Mouse (Mus musculus): Measurements from ENCODE around the gene Herc3. TPM values are rescaled to one million over a fixed set of nuclear protein-coding genes. Genes with fewer than 3 reads are reported as not detected.
"Not testable (repeated sequence)": the region's sequence is repeated elsewhere in the genome, so short reads cannot be mapped to it uniquely, and the experiment has no call there.

Herc3 gene
- 5.4 and 5.8 TPM in 2 replicates for polyA plus RNA-seq (2015; fragmentation: Nextera tagmentation; extraction: Ambion mirVana)

- no peaks in the 10 kb centered on the region for H3K9me3 ChIP-seq (ENCODE audit: low read length)
- WGBS = under 1% methylated on average over 61 of the region's 83 CpGs
- H3K4me3 ChIP-seq (ENCODE audit: low read depth, low read length) = peak within 1 kb of the TSS; percentile 86
- peak within 1 kb of the TSS; percentile 87 for H3K27ac ChIP-seq (ENCODE audit: low read length)
- no peaks in the 10 kb centered on the region for H3K4me1 ChIP-seq (ENCODE audit: insufficient read depth, low read depth, low read length)
- peak; percentile 81 for DNase-seq (ENCODE audit: low spot score)
- no peaks in the 10 kb centered on the region for H3K27me3 ChIP-seq (replicated peaks; ENCODE audit: insufficient read depth, low read length)
- H3K4me2 ChIP-seq (replicated peaks; ENCODE audit: low read depth, low read length) = peak within 1 kb of the TSS; percentile 88
- H3K36me3 ChIP-seq (ENCODE audit: insufficient read depth, low read length) = no peaks in the 10 kb centered on the region
- ATAC-seq = peak; percentile 92
- peak within 1 kb of the TSS; percentile 51 for H3K9ac ChIP-seq (replicated peaks; ENCODE audit: low read depth)
- TF ChIP-seq EP300 (IDR thresholded peaks at IDR 0.05) = no peak
- TF ChIP-seq CTCF (IDR thresholded peaks at IDR 0.05) = no peak
Measured at GRCm38 (mm10) chr6:58831232-58832009, at the start of gene Herc3. Gene Herc3 (plus strand): TSS chr6:58831465.

DNA sequence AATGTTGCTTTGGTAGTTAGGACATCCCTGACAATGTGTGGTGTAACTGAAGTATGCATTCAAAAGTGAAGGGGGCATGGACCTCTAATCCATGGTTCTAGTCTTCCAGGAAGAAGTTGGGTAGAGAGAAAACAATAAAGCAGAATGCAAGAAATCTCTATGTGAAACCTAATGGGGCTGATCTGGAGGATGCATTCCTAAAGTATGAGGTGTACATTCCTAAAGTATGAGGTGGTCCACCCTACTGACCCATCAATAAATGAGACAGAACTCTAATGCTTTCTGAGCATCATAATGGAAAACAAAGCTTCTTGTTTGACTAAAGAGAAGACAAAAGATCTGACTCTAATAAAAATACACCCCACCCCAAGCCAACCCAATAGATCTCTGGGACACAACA lies 29.9 kb upstream of the Herc3 start:
- Histone ChIP-seq H3K27ac (ENCODE audit: low read length) (no peak overlapping the region), H3K4me1 (ENCODE audit: insufficient read depth, low read depth, low read length) (no peaks in the 10 kb centered on the region), H3K4me2 (replicated peaks; ENCODE audit: low read depth, low read length) (no peak overlapping the region), H3K9me3 (ENCODE audit: low read length) (no peaks in the 10 kb centered on the region), H3K4me3 (ENCODE audit: low read depth, low read length) (no peak overlapping the region), H3K36me3 (ENCODE audit: insufficient read depth, low read length) (no peaks in the 10 kb centered on the region), H3K9ac (replicated peaks; ENCODE audit: low read depth) (no peak overlapping the region), H3K27me3 (replicated peaks; ENCODE audit: insufficient read depth, low read length) (no peaks in the 10 kb centered on the region)
- DNase-seq (ENCODE audit: low spot score) (no peak), ATAC-seq (no peak)
- TF ChIP-seq EP300 (IDR thresholded peaks at IDR 0.05) (no peak), CTCF (IDR thresholded peaks at IDR 0.05) (no peak)

- DNase-seq (ENCODE audit: low spot score) (no peak), ATAC-seq (no peak)
- Histone ChIP-seq H3K27me3 (replicated peaks; ENCODE audit: insufficient read depth, low read length) (no peaks in the 10 kb centered on the region), H3K4me3 (ENCODE audit: low read depth, low read length) (no peak overlapping the region), H3K9ac (replicated peaks; ENCODE audit: low read depth) (no peak overlapping the region), H3K4me1 (ENCODE audit: insufficient read depth, low read depth, low read length) (no peaks in the 10 kb centered on the region), H3K4me2 (replicated peaks; ENCODE audit: low read depth, low read length) (no peak overlapping the region), H3K36me3 (ENCODE audit: insufficient read depth, low read length) (no peaks in the 10 kb centered on the region), H3K27ac (ENCODE audit: low read length) (no peak overlapping the region), H3K9me3 (ENCODE audit: low read length) (no peaks in the 10 kb centered on the region)
- TF ChIP-seq CTCF (IDR thresholded peaks at IDR 0.05) (no peak), EP300 (IDR thresholded peaks at IDR 0.05) (no peak)
Measured at GRCm38 (mm10) chr6:58814381-58814780, 16.9 kb upstream of the Herc3 start.

GRCm38 (mm10) chr6:58817037-58817436 lies 14.2 kb upstream of the Herc3 start:
- H3K4me1 ChIP-seq (ENCODE audit: insufficient read depth, low read depth, low read length); H3K27me3 ChIP-seq (replicated peaks; ENCODE audit: insufficient read depth, low read length); DNase-seq (ENCODE audit: low spot score); H3K36me3 ChIP-seq (ENCODE audit: insufficient read depth, low read length); ATAC-seq; H3K27ac ChIP-seq (ENCODE audit: low read length); H3K9ac ChIP-seq (replicated peaks; ENCODE audit: low read depth); H3K4me2 ChIP-seq (replicated peaks; ENCODE audit: low read depth, low read length); H3K9me3 ChIP-seq (ENCODE audit: low read length); H3K4me3 ChIP-seq (ENCODE audit: low read depth, low read length): not testable (repeated sequence)
- 98% methylated on average over 5 of the region's 11 CpGs for WGBS

- H3K36me3 ChIP-seq (ENCODE audit: insufficient read depth, low read length) = no peaks in the 10 kb centered on the region
- WGBS = 71% methylated on average over 2 of the region's 2 CpGs
Measured at GRCm38 (mm10) chr6:58825619-58826018, 5.6 kb upstream of the Herc3 start.

DNA sequence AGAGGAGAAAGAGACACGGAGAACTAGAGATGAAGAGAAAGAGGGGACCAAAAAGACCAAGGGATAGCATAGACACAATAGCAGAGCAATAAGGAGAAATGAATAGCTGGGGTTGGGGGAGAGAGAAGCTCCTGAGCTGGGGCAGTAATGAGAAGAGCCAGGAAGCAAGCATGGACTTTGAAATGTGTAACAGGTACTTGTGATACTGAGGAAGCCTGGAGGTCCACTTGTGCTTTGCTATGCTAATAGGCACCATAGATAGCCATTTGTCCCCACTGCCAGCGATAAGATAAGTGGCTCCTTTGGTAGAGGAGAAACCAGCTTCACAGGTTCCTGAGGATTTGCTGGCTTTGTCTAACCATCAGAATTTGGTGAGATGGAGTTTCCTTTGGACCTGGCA lies 5.2 kb upstream of the Herc3 start:
- Histone ChIP-seq H3K4me1 (ENCODE audit: insufficient read depth, low read depth, low read length) (no peaks in the 10 kb centered on the region), H3K4me3 (ENCODE audit: low read depth, low read length) (no peak overlapping the region), H3K27me3 (replicated peaks; ENCODE audit: insufficient read depth, low read length) (no peaks in the 10 kb centered on the region), H3K36me3 (ENCODE audit: insufficient read depth, low read length) (no peaks in the 10 kb centered on the region), H3K9ac (replicated peaks; ENCODE audit: low read depth) (no peak overlapping the region), H3K4me2 (replicated peaks; ENCODE audit: low read depth, low read length) (no peak overlapping the region), H3K27ac (ENCODE audit: low read length) (no peak overlapping the region), H3K9me3 (ENCODE audit: low read length) (no peaks in the 10 kb centered on the region)
- 52% methylated on average over 2 of the region's 2 CpGs for WGBS
- no peak for TF ChIP-seq CTCF (IDR thresholded peaks at IDR 0.05)
- TF ChIP-seq EP300 (IDR thresholded peaks at IDR 0.05) = no peak
- DNase-seq (ENCODE audit: low spot score) (no peak), ATAC-seq (no peak)

More at GRCm38 (mm10) chr6:58825619-58826018, 5.6 kb upstream of the Herc3 start:
- no peak for ATAC-seq
- DNase-seq (ENCODE audit: low spot score) = no peak
- no peaks in the 10 kb centered on the region for H3K27me3 ChIP-seq (replicated peaks; ENCODE audit: insufficient read depth, low read length)
- H3K9ac ChIP-seq (replicated peaks; ENCODE audit: low read depth) = no peak overlapping the region
- H3K27ac ChIP-seq (ENCODE audit: low read length) = no peak overlapping the region
- TF ChIP-seq CTCF (IDR thresholded peaks at IDR 0.05) (no peak), EP300 (IDR thresholded peaks at IDR 0.05) (no peak)
- no peak overlapping the region for H3K4me2 ChIP-seq (replicated peaks; ENCODE audit: low read depth, low read length)
- H3K4me3 ChIP-seq (ENCODE audit: low read depth, low read length) = no peak overlapping the region
- no peaks in the 10 kb centered on the region for H3K9me3 ChIP-seq (ENCODE audit: low read length)
- H3K4me1 ChIP-seq (ENCODE audit: insufficient read depth, low read depth, low read length) = no peaks in the 10 kb centered on the region
